12 mouse cellular contexts compared by ENCODE assay signal in genomic region chr8:83756273-83756672, GRCm38 (mm10). TPM values are rescaled to one million over a fixed set of nuclear protein-coding genes. Genes with fewer than 3 reads are reported as not detected.
A peak's percentile ranks its signal among the peaks of the same experiment; 100 is the strongest.
DNase-seq lines count a peak whose midpoint lies in the region; ATAC-seq and TF ChIP-seq lines count a peak whose summit lies in the region.
"Had no signal": no experiment of that assay in that cellular context is flagged by ENCODE, and none has a peak within 500 bp of the region (broad histone marks: within the 10 kb centered on the region; RNA-seq: fewer than 3 reads in every experiment).

No protein-coding gene starts in this region.

- no peaks in the 10 kb centered on the region; the same call in 1 of the 2 replicates for H3K9me3 ChIP-seq in heart, postnatal 0 days (replicated peaks; ENCODE audit: control insufficient read depth, low read length)
- H3K9me3 ChIP-seq in heart, embryonic 10.5 days, result no peaks in the 10 kb centered on the region
- H3K9me3 ChIP-seq in midbrain, postnatal 0 days (ENCODE audit: low read length), result no peaks in the 10 kb centered on the region
- no peaks in the 10 kb centered on the region for H3K9me3 ChIP-seq in midbrain, embryonic 15.5 days
- H3K9me3 ChIP-seq: forebrain, embryonic 10.5 days; hindbrain, embryonic 12.5 days; liver, embryonic 15.5 days had no signal

- no peaks in the 10 kb centered on the region for H3K27me3 ChIP-seq in heart, postnatal 0 days (ENCODE audit: control insufficient read depth, insufficient read depth, low read length)
- H3K27me3 ChIP-seq in heart, embryonic 10.5 days (ENCODE audit: insufficient read depth, poor library complexity, severe bottlenecking), result no peaks in the 10 kb centered on the region
- no peaks in the 10 kb centered on the region for H3K27me3 ChIP-seq in midbrain, postnatal 0 days (ENCODE audit: insufficient read depth, low read length)
- H3K27me3 ChIP-seq in midbrain, embryonic 15.5 days (replicated peaks), result no peaks in the 10 kb centered on the region
- H3K27me3 ChIP-seq: hindbrain, embryonic 12.5 days; liver, embryonic 15.5 days had no signal

- no peak for DNase-seq in heart, postnatal 0 days (ENCODE audit: low spot score)
- no peak for DNase-seq in heart, embryonic 10.5 days (ENCODE audit: low spot score)
- DNase-seq in midbrain, postnatal 0 days (ENCODE audit: low spot score), result no peak
- peak; percentile 38 to 54 for DNase-seq in CD8-positive naive resting alpha-beta T cell, adult 2 months (ENCODE audit: low read depth in 2 of 2, low spot score in 2 of 2)
- DNase-seq in brain, embryonic 14.5 days (ENCODE audit: low read depth), result no peak
- no peak for DNase-seq in layer of hippocampus, adult 9-11 months
- DNase-seq: kidney, adult 8-10 months had no signal

- H3K27ac ChIP-seq in heart, postnatal 0 days (ENCODE audit: low read depth), result no peak overlapping the region
- H3K27ac ChIP-seq in heart, embryonic 10.5 days, result no peak overlapping the region
- H3K27ac ChIP-seq in midbrain, postnatal 0 days (ENCODE audit: low read depth, low read length), result no peak overlapping the region
- no peak overlapping the region for H3K27ac ChIP-seq in midbrain, embryonic 15.5 days
- H3K27ac ChIP-seq: forebrain, embryonic 10.5 days; hindbrain, embryonic 12.5 days; liver, embryonic 15.5 days had no signal

- no peak overlapping the region for H3K9ac ChIP-seq in heart, postnatal 0 days (replicated peaks; ENCODE audit: low read depth, low read length)
- no peak overlapping the region for H3K9ac ChIP-seq in midbrain, postnatal 0 days (replicated peaks; ENCODE audit: low read length, poor library complexity, severe bottlenecking)
- no peak overlapping the region for H3K9ac ChIP-seq in midbrain, embryonic 15.5 days
- H3K9ac ChIP-seq: hindbrain, embryonic 12.5 days; liver, embryonic 15.5 days had no signal

- H3K4me1 ChIP-seq in heart, postnatal 0 days (ENCODE audit: control insufficient read depth, insufficient read depth), result no peaks in the 10 kb centered on the region
- peaks cover under 1% of the 10 kb centered on the region; the same call in 1 of the 2 replicates for H3K4me1 ChIP-seq in heart, embryonic 10.5 days
- no peaks in the 10 kb centered on the region for H3K4me1 ChIP-seq in midbrain, postnatal 0 days (ENCODE audit: insufficient read depth, low read length)
- no peaks in the 10 kb centered on the region for H3K4me1 ChIP-seq in midbrain, embryonic 15.5 days
- H3K4me1 ChIP-seq: hindbrain, embryonic 12.5 days; liver, embryonic 15.5 days had no signal

- 92% methylated on average over 3 of the region's 3 CpGs for WGBS in heart, postnatal 0 days
- 93% methylated on average over 3 of the region's 3 CpGs for WGBS in heart, embryonic 10.5 days
- 97% methylated on average over 3 of the region's 3 CpGs for WGBS in midbrain, postnatal 0 days
- 93% methylated on average over 3 of the region's 3 CpGs for WGBS in midbrain, embryonic 15.5 days

- TF ChIP-seq CTCF in heart, postnatal 0 days (IDR thresholded peaks at IDR 0.05; ENCODE audit: low read depth), result peak; percentile 21
- peak; percentile 56 for TF ChIP-seq CTCF in midbrain, postnatal 0 days (IDR thresholded peaks at IDR 0.05)
- peak; percentile 26; the same call in 1 of the 2 replicates for TF ChIP-seq CTCF in brain, embryonic 14.5 days (IDR thresholded peaks at IDR 0.05; ENCODE audit: borderline replicate concordance, extremely low read depth, insufficient read depth, insufficient read length)

- no peak overlapping the region for H3K4me2 ChIP-seq in heart, postnatal 0 days (ENCODE audit: low read depth, low read length)
- no peak overlapping the region for H3K4me2 ChIP-seq in midbrain, postnatal 0 days (ENCODE audit: low read depth, low read length, poor library complexity, severe bottlenecking)
- no peak overlapping the region for H3K4me2 ChIP-seq in midbrain, embryonic 15.5 days
- H3K4me2 ChIP-seq: hindbrain, embryonic 12.5 days; liver, embryonic 15.5 days had no signal

- H3K4me3 ChIP-seq in heart, postnatal 0 days (ENCODE audit: low read depth, low read length), result no peak overlapping the region
- no peak overlapping the region for H3K4me3 ChIP-seq in heart, embryonic 10.5 days
- H3K4me3 ChIP-seq in midbrain, postnatal 0 days (ENCODE audit: low read depth, low read length), result no peak overlapping the region
- H3K4me3 ChIP-seq in midbrain, embryonic 15.5 days, result no peak overlapping the region
- H3K4me3 ChIP-seq: forebrain, embryonic 10.5 days; hindbrain, embryonic 12.5 days; liver, embryonic 15.5 days had no signal

- TF ChIP-seq POLR2A in brain, embryonic 14.5 days (IDR thresholded peaks at IDR 0.05; ENCODE audit: borderline replicate concordance, extremely low read depth, insufficient read depth, insufficient read length, poor library complexity, severe bottlenecking), result no peak

- no peaks in the 10 kb centered on the region for H3K36me3 ChIP-seq in heart, postnatal 0 days (replicated peaks; ENCODE audit: control insufficient read depth, insufficient read depth, low read length)
- no peaks in the 10 kb centered on the region for H3K36me3 ChIP-seq in heart, embryonic 10.5 days
- no peaks in the 10 kb centered on the region for H3K36me3 ChIP-seq in midbrain, postnatal 0 days (ENCODE audit: insufficient read depth, low read length)
- H3K36me3 ChIP-seq in midbrain, embryonic 15.5 days (replicated peaks), result no peaks in the 10 kb centered on the region
- H3K36me3 ChIP-seq: forebrain, embryonic 10.5 days; hindbrain, embryonic 12.5 days; liver, embryonic 15.5 days had no signal

- TF ChIP-seq EP300 in heart, postnatal 0 days (IDR thresholded peaks at IDR 0.05; ENCODE audit: low read depth), result no peak

- no peak for ATAC-seq in heart, postnatal 0 days (ENCODE audit: insufficient read depth, low read depth)
- no peak for ATAC-seq in midbrain, postnatal 0 days (ENCODE audit: low FRiP score)
- no peak for ATAC-seq in midbrain, embryonic 15.5 days (replicated peaks)
- no peak for ATAC-seq in erythroblast, adult 5-6 weeks (replicated peaks; ENCODE audit: low FRiP score, poor library complexity, severe bottlenecking)

RNA-seq across cellular contexts. Expression of gene Adgre5, which starts 15.1 kb away (rescaled TPM):
- total RNA-seq in heart, postnatal 0 days (2014; rRNA removed; ENCODE audit: low replicate concordance), result 46.4 and 51.2 TPM in 2 replicates
- polyA plus RNA-seq in heart, postnatal 0 days (2015; fragmentation: Nextera tagmentation; extraction: Ambion mirVana), result 35.3 and 35.8 TPM in 2 replicates
- 11.8 and 17.1 TPM in 2 replicates for polyA plus RNA-seq in heart, embryonic 10.5 days (2016; fragmentation: Nextera tagmentation; extraction: Ambion mirVana)
- 10.4 and 24.3 TPM in 2 replicates for total RNA-seq in midbrain, postnatal 0 days (2014; rRNA removed)
- polyA plus RNA-seq in midbrain, postnatal 0 days (2015; fragmentation: Nextera tagmentation; extraction: Ambion mirVana), result 7.7 and 8.3 TPM in 2 replicates
- polyA plus RNA-seq in midbrain, embryonic 15.5 days (2015; fragmentation: Nextera tagmentation; extraction: Ambion mirVana), result 10.4 and 12.3 TPM in 2 replicates
- polyA plus RNA-seq in brain, embryonic 14.5 days (2012; rRNA removed), result 16.0 and 21.3 TPM in 2 replicates
- 31.8 and 56.7 TPM in 2 replicates for total RNA-seq in erythroblast, adult 5-6 weeks (2015; ENCODE audit: low replicate concordance)
- total RNA-seq in erythroblast, adult 5-6 weeks (2017; ENCODE audit: low replicate concordance), result 17.1 and 27.1 TPM in 2 replicates

RNA-seq across cellular contexts. Expression of gene Ddx39, which starts 41.3 kb away (rescaled TPM):
- 92.5 and 95.7 TPM in 2 replicates for total RNA-seq in heart, postnatal 0 days (2014; rRNA removed; ENCODE audit: low replicate concordance)
- 75.5 and 79.3 TPM in 2 replicates for polyA plus RNA-seq in heart, postnatal 0 days (2015; fragmentation: Nextera tagmentation; extraction: Ambion mirVana)
- 221 and 253 TPM in 2 replicates for polyA plus RNA-seq in heart, embryonic 10.5 days (2016; fragmentation: Nextera tagmentation; extraction: Ambion mirVana)
- 38.1 and 47.3 TPM in 2 replicates for total RNA-seq in midbrain, postnatal 0 days (2014; rRNA removed)
- 68.2 and 76.6 TPM in 2 replicates for polyA plus RNA-seq in midbrain, postnatal 0 days (2015; fragmentation: Nextera tagmentation; extraction: Ambion mirVana)
- polyA plus RNA-seq in midbrain, embryonic 15.5 days (2015; fragmentation: Nextera tagmentation; extraction: Ambion mirVana), result 107 and 113 TPM in 2 replicates
- polyA plus RNA-seq in brain, embryonic 14.5 days (2012; rRNA removed), result 74.5 and 98.3 TPM in 2 replicates
- 20.1 and 40.0 TPM in 2 replicates for total RNA-seq in erythroblast, adult 5-6 weeks (2015; ENCODE audit: low replicate concordance)
- total RNA-seq in erythroblast, adult 5-6 weeks (2017; ENCODE audit: low replicate concordance), result 36.5 and 37.3 TPM in 2 replicates

RNA-seq across cellular contexts. Expression of gene Pkn1, which starts 57.3 kb away (rescaled TPM):
- 44.2 and 57.4 TPM in 2 replicates for total RNA-seq in heart, postnatal 0 days (2014; rRNA removed; ENCODE audit: low replicate concordance)
- 13.0 and 14.2 TPM in 2 replicates for polyA plus RNA-seq in heart, postnatal 0 days (2015; fragmentation: Nextera tagmentation; extraction: Ambion mirVana)
- 21.5 and 23.2 TPM in 2 replicates for polyA plus RNA-seq in heart, embryonic 10.5 days (2016; fragmentation: Nextera tagmentation; extraction: Ambion mirVana)
- 63.9 and 71.2 TPM in 2 replicates for total RNA-seq in midbrain, postnatal 0 days (2014; rRNA removed)
- polyA plus RNA-seq in midbrain, postnatal 0 days (2015; fragmentation: Nextera tagmentation; extraction: Ambion mirVana), result 21.3 and 21.7 TPM in 2 replicates
- polyA plus RNA-seq in midbrain, embryonic 15.5 days (2015; fragmentation: Nextera tagmentation; extraction: Ambion mirVana), result 31.7 and 31.9 TPM in 2 replicates
- polyA plus RNA-seq in brain, embryonic 14.5 days (2012; rRNA removed), result 65.5 and 74.6 TPM in 2 replicates
- 5.2 and 9.0 TPM in 2 replicates for total RNA-seq in erythroblast, adult 5-6 weeks (2015; ENCODE audit: low replicate concordance)
- 22.3 and 30.6 TPM in 2 replicates for total RNA-seq in erythroblast, adult 5-6 weeks (2017; ENCODE audit: low replicate concordance)

Comparison
In these comparisons a context has a peak if more than half of its experiments do, and no peak if none do; other contexts are left out.
1. DNase-seq: peak in CD8-positive naive resting alpha-beta T cell, adult 2 months (2 of 2); none in heart, postnatal 0 days (single experiment), heart, embryonic 10.5 days (single experiment), midbrain, postnatal 0 days (single experiment), brain, embryonic 14.5 days (single experiment) and layer of hippocampus, adult 9-11 months (single experiment).
2. Peak in every context shown above with its lines, with median percentiles within 50 percentile points of each other: CTCF ChIP-seq.